Mouse (Mus musculus) megakaryocyte, embryonic 14.5 days (primary cell): ENCODE measurements around the gene Dock11.

ENCODE experiments used
- FLI1 ChIP-seq: IDR thresholded peaks from 2 replicates; pipeline ENCODE4 v1.6.1; 2012; ENCODE audit warnings: low read length, inconsistent platforms, mixed read lengths
- GATA1 ChIP-seq: IDR thresholded peaks from 3 replicates; pipeline ENCODE4 v1.6.1; 2012; ENCODE audit warnings: mixed read lengths, low read length, inconsistent platforms, borderline replicate concordance

GRCm38 (mm10) chrX:35956236-35956635 is 67.6 kb downstream of the Dock11 start:
- TF ChIP-seq GATA1 (no peak), FLI1 (no peak)
